Mouse (Mus musculus) heart, adult 2 months (tissue): Measurements from ENCODE around the gene Nkiras2. TPM values are rescaled to one million over a fixed set of nuclear protein-coding genes. Genes with fewer than 3 reads are reported as not detected.

Source experiments
- DNase-seq, 2 experiments: peaks; one replicate each; pipeline ENCODE4 v3.0.0; 2021
- H3K27ac ChIP-seq: fragments of 200-600 bp; 2 replicates; pipeline ENCODE4 v1.8.1; 2022
- H3K27me3 ChIP-seq: fragments of 200-500 bp; 2 replicates; pipeline ENCODE4 v1.6.1; 2012; ENCODE audit warnings: mild to moderate bottlenecking, low read length, inconsistent platforms, mixed read lengths; ENCODE audit not compliant: control insufficient read depth, insufficient read depth
- H3K36me3 ChIP-seq: fragments of 200-500 bp; 2 replicates; pipeline ENCODE4 v1.6.1; 2012; ENCODE audit warnings: low read length, inconsistent platforms; ENCODE audit not compliant: control insufficient read depth, insufficient read depth
- H3K4me1 ChIP-seq: fragments of 200-500 bp; 2 replicates; pipeline ENCODE4 v1.6.1; 2011; ENCODE audit warnings: low read length; ENCODE audit not compliant: control insufficient read depth, insufficient read depth
- H3K4me3 ChIP-seq: fragments of 200-600 bp; 2 replicates; pipeline ENCODE4 v1.8.1; 2022
- H3K79me2 ChIP-seq: fragments of 200-500 bp; replicated peaks from 2 replicates; pipeline ENCODE4 v1.6.1; 2012; ENCODE audit warnings: mild to moderate bottlenecking, inconsistent platforms, low read length, moderate library complexity, mixed read lengths; ENCODE audit not compliant: control insufficient read depth, insufficient read depth
- H3K9ac ChIP-seq: fragments of 200-500 bp; 2 replicates; pipeline ENCODE4 v1.6.1; 2012; ENCODE audit warnings: low read depth, mild to moderate bottlenecking, control low read depth, inconsistent platforms, low read length, mixed read lengths
- CTCF ChIP-seq: fragments of 200-600 bp; IDR thresholded peaks from 2 replicates; pipeline ENCODE4 v1.8.1; 2022; ENCODE audit warnings: antibody characterized with exemption, mild to moderate bottlenecking, moderate library complexity
- EP300 ChIP-seq: fragments of 200-500 bp; IDR thresholded peaks from 2 replicates; pipeline ENCODE4 v1.6.1; 2011; ENCODE audit warnings: low read depth, low read length, control low read depth; ENCODE audit not compliant: insufficient read depth
- POLR2A ChIP-seq: fragments of 200-500 bp; IDR thresholded peaks from 2 replicates; pipeline ENCODE4 v1.6.1; 2011; ENCODE audit warnings: mild to moderate bottlenecking, low read depth, low read length, control low read depth; ENCODE audit not compliant: insufficient read depth
- WGBS: fragments of 180-500 bp; shearing (Covaris S2); methylation state at CpG from one replicate; pipeline ENCODE4 v1.1.7; 2018; 5-methylcytosine and 5-hydroxymethylcytosine counted together
- intact Hi-C: fragments of 180-260 bp; cut with DNase I; formaldehyde crosslinking; loops from one replicate; pipeline ENCODE4 v1.15.1; 2025
- polyA plus RNA-seq: library from polyadenylated mRNA; depleted of rRNA; stranded (reverse); fragments of >200 nt; gene quantifications from 2 replicates; pipeline ENCODE4 v1.2.3, GENCODE M21; 2012
- total RNA-seq, 2 experiments: library from RNA; stranded (reverse); gene quantifications; 2 replicates each; pipeline ENCODE4 v1.2.3; 2021

Gene Nkiras2
- total and polyA plus RNA-seq, 3 experiments = 49.5 to 91.2 (median 50.3) TPM

- TF ChIP-seq CTCF (no peak), POLR2A (no peak), EP300 (no peak)
- WGBS = 78% methylated on average over 2 of the region's 2 CpGs
- no peak for DNase-seq
- H3K27me3 ChIP-seq = no peaks in the 10 kb centered on the region
- no peaks in the 10 kb centered on the region for H3K4me1 ChIP-seq
- H3K36me3 ChIP-seq = peaks cover 2% of the 10 kb centered on the region; the same call in 1 of the 2 replicates
- no peaks in the 10 kb centered on the region for H3K79me2 ChIP-seq
- H3K4me3 ChIP-seq = no peak overlapping the region
- intact Hi-C loops = no loop called here
- no peak overlapping the region for H3K9ac ChIP-seq
- no peak overlapping the region for H3K27ac ChIP-seq
Observed at GRCm38 (mm10) chr11:100588462-100588861, 30.6 kb upstream of the Nkiras2 start.

GRCm38 (mm10) chr11:100592346-100593046 lies 26.5 kb upstream of the Nkiras2 start:
- Histone ChIP-seq H3K36me3 (peaks cover 2% of the 10 kb centered on the region; the same call in 1 of the 2 replicates), H3K79me2 (no peaks in the 10 kb centered on the region), H3K4me3 (no peak overlapping the region), H3K4me1 (no peaks in the 10 kb centered on the region), H3K9ac (no peak overlapping the region), H3K27ac (no peak overlapping the region), H3K27me3 (no peaks in the 10 kb centered on the region)
- TF ChIP-seq POLR2A (no peak), EP300 (no peak)
- no peak for DNase-seq
- intact Hi-C loops = no loop called here
- 91% methylated on average over 11 of the region's 11 CpGs for WGBS

- H3K9ac ChIP-seq = no peak overlapping the region
- no peaks in the 10 kb centered on the region for H3K4me1 ChIP-seq
- no peak overlapping the region for H3K4me3 ChIP-seq
- no peaks in the 10 kb centered on the region for H3K27me3 ChIP-seq
- H3K36me3 ChIP-seq = no peaks in the 10 kb centered on the region
- no peak overlapping the region for H3K27ac ChIP-seq
- peaks cover 2% of the 10 kb centered on the region; the same call in 1 of the 2 replicates for H3K79me2 ChIP-seq
- intact Hi-C loops = no loop called here
- WGBS = 81% methylated on average over 7 of the region's 7 CpGs
- no peak for TF ChIP-seq EP300
- no peak for TF ChIP-seq POLR2A
- TF ChIP-seq CTCF = no peak
- DNase-seq = no peak
Observed at GRCm38 (mm10) chr11:100594608-100595007, 24.4 kb upstream of the Nkiras2 start.

GRCm38 (mm10) chr11:100595533-100595932 lies 23.5 kb upstream of the Nkiras2 start:
- WGBS = 57% methylated on average over 4 of the region's 4 CpGs
- H3K9ac ChIP-seq = no peak overlapping the region
- no peak overlapping the region for H3K27ac ChIP-seq

GRCm38 (mm10) chr11:100598074-100598473 lies 21.0 kb upstream of the Nkiras2 start:
- Histone ChIP-seq H3K36me3 (no peaks in the 10 kb centered on the region), H3K79me2 (peaks cover 3% of the 10 kb centered on the region), H3K27ac (no peak overlapping the region), H3K9ac (no peak overlapping the region), H3K4me3 (no peak overlapping the region), H3K4me1 (no peaks in the 10 kb centered on the region; the same call in 1 of the 2 replicates), H3K27me3 (no peaks in the 10 kb centered on the region)
- intact Hi-C loops = no loop called here
- WGBS = 79% methylated on average over 4 of the region's 4 CpGs
- TF ChIP-seq POLR2A (no peak), CTCF (no peak), EP300 (no peak)
- DNase-seq = no peak

More at GRCm38 (mm10) chr11:100595533-100595932, 23.5 kb upstream of the Nkiras2 start:
- Histone ChIP-seq H3K79me2 (peaks cover 2% of the 10 kb centered on the region; the same call in 1 of the 2 replicates), H3K4me1 (no peaks in the 10 kb centered on the region), H3K27me3 (no peaks in the 10 kb centered on the region), H3K4me3 (no peak overlapping the region), H3K36me3 (no peaks in the 10 kb centered on the region)
- intact Hi-C loops = no loop called here
- TF ChIP-seq POLR2A (no peak), EP300 (no peak), CTCF (no peak)
- no peak for DNase-seq

GRCm38 (mm10) chr11:100601372-100601771 lies 17.7 kb upstream of the Nkiras2 start:
- H3K4me1 ChIP-seq = peaks cover 6% of the 10 kb centered on the region
- H3K79me2 ChIP-seq = peaks cover 7% of the 10 kb centered on the region
- peaks cover 3% of the 10 kb centered on the region for H3K36me3 ChIP-seq
- TF ChIP-seq EP300 = no peak
- TF ChIP-seq POLR2A = no peak
- no peak for TF ChIP-seq CTCF
- no peak for DNase-seq
- intact Hi-C loops = no loop called here
- no peaks in the 10 kb centered on the region for H3K27me3 ChIP-seq
- no peak overlapping the region for H3K9ac ChIP-seq
- H3K27ac ChIP-seq = no peak overlapping the region
- 92% methylated on average over 3 of the region's 3 CpGs for WGBS
- no peak overlapping the region for H3K4me3 ChIP-seq
